Mouse (Mus musculus): ENCODE data around the gene Thumpd3. TPM values are rescaled to one million over a fixed set of nuclear protein-coding genes. Genes with fewer than 3 reads are reported as not detected.

Thumpd3 gene
- 33.6 and 34.0 TPM in 2 replicates for polyA plus RNA-seq (2015; fragmentation: Nextera tagmentation; extraction: Ambion mirVana)

DNA sequence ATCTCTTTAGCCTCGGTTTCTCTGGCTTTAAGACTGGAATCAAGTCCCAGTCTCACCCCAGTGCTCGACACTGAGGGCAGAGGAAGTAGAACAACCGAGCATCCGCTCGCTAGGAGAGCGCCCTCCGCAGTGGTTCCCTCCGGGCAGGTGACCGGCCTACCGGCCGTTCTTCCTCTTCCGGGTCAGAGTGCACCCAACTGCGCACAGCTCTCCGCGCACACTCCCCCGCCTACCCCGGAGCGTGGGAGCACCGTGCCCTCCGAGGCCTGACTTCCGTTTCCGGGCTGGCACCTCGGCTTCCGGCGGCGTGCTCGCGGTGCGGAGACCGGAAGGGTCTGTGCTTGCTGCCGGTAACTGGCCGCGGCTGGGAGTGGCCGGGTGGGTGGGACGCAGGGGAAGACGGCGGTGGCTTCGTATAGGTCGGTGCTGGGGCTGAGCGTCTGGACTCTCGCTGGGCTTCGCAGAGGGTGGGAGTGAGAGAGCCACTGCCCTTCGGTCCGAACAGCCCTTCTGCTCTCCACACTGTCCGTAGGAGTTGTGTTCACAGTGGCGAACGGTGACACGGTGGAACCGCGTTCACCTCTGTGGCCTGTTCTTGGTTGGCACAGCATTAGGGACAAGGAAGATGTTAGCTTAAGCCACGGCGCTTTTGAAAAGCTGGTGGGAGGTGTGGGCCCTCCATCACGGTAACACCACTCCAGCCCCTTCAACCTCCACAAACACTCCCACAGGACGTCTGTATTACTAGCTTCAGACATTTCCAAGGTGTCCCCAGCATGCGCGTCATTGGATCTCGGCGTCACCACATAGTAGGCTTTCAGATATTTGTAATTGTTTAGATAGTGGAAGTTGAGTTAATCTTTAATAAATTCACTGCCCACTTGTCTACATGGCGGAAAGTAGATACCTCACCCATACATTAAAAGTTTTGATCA is at the start of gene Thumpd3:
Gene Thumpd3 (plus strand): TSS at position 185 of the 935 bp plus-strand sequence.
- DNase-seq (ENCODE audit: low spot score) (peak; percentile 99), ATAC-seq (ENCODE audit: low FRiP score, low TSS enrichment) (peak; percentile 99)
- Histone ChIP-seq H3K27me3 (ENCODE audit: control insufficient read depth, insufficient read depth, low read length) (no peaks in the 10 kb centered on the region), H3K9me3 (ENCODE audit: control insufficient read depth, low read length) (no peaks in the 10 kb centered on the region), H3K27ac (replicated peaks) (peak within 1 kb of the TSS; percentile 94), H3K36me3 (ENCODE audit: control insufficient read depth, insufficient read depth, low read length) (0 out of 2 replicates have a peak, but pooled peaks cover 2% of the 10 kb centered on the region), H3K9ac (ENCODE audit: low read length) (peak within 1 kb of the TSS; percentile 82), H3K4me2 (replicated peaks; ENCODE audit: low read depth) (peak within 1 kb of the TSS; percentile 74), H3K4me1 (replicated peaks; ENCODE audit: control insufficient read depth, insufficient read depth) (0 out of 2 replicates have a peak, but pooled peaks cover 3% of the 10 kb centered on the region), H3K4me3 (ENCODE audit: low read depth, low read length) (peak within 1 kb of the TSS; percentile 69)
- TF ChIP-seq CTCF (IDR thresholded peaks at IDR 0.05; ENCODE audit: low read depth), result peak; percentile 38
- peak; percentile 57 for TF ChIP-seq EP300 (optimal IDR thresholded peaks at IDR 0.05)
- under 1% methylated on average over 59 of the region's 59 CpGs for WGBS

DNA sequence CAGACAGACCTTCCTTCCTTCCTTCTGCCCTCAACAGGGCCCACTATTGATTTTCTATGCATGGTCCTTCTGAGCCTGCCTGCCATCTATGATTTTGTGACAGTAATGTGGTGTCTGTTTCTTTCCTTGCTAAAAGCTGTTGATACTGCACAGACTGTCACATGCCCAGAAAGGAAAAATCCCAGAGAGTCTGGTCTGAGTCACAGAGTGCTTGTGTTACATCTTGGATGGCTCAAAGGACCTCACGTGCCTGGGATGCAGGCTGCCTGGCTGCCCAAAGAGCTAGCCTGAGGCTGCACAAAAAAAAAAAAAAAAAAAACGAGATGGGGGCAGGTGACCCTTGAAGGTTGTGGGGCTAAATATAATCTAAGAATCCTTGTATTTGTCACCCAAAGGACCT is 46.8 kb upstream of the Thumpd3 start:
- DNase-seq (ENCODE audit: low spot score), result no peak
- no peak overlapping the region for H3K27ac ChIP-seq (replicated peaks)
- no peaks in the 10 kb centered on the region for H3K9me3 ChIP-seq (ENCODE audit: control insufficient read depth, low read length)
- TF ChIP-seq EP300 (optimal IDR thresholded peaks at IDR 0.05), result no peak
- TF ChIP-seq CTCF (IDR thresholded peaks at IDR 0.05; ENCODE audit: low read depth), result no peak
- H3K27me3 ChIP-seq (ENCODE audit: control insufficient read depth, insufficient read depth, low read length), result no peaks in the 10 kb centered on the region; the same call in 1 of the 2 replicates
- WGBS, result 29% methylated on average over 2 of the region's 2 CpGs
- H3K4me2 ChIP-seq (replicated peaks; ENCODE audit: low read depth), result no peak overlapping the region
- H3K9ac ChIP-seq (ENCODE audit: low read length), result no peak overlapping the region
- 0 out of 2 replicates have a peak, but pooled peaks cover 3% of the 10 kb centered on the region for H3K4me1 ChIP-seq (replicated peaks; ENCODE audit: control insufficient read depth, insufficient read depth)
- H3K4me3 ChIP-seq (ENCODE audit: low read depth, low read length), result no peak overlapping the region
- no peaks in the 10 kb centered on the region for H3K36me3 ChIP-seq (ENCODE audit: control insufficient read depth, insufficient read depth, low read length)
- ATAC-seq (ENCODE audit: low FRiP score, low TSS enrichment), result no peak

DNA sequence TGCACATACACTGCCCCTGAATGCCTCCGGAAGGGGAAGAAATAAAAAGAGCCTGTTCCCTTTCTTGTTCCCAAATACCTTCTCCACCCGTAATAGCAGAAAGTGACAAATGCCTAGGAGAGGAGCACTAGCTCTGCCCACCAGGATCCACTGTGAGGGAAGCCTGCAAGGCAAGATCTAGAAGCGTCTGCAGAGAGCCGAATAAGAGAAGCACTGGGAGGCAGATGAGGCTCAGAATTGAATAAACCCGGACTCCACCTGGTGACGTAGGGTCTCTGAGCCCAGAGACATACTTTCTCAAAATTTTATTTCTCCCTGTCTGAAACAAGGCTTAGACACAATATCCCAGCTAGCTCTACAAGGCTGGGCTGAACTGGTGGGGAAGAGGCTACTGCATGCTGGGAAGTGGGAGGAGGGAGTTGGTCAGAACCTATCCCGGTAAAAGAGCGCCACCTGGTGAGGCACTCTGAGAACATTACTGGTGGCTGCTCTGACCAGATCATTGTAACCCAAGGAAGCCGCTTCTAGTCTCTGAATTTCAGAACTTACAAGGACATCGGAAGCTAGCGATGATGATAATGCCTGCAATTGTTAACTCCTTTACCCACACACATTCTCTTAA is 45.2 kb upstream of the Thumpd3 start:
- DNase-seq (ENCODE audit: low spot score) (peak; percentile 90), ATAC-seq (ENCODE audit: low FRiP score, low TSS enrichment) (peak; percentile 92)
- H3K27me3 ChIP-seq (ENCODE audit: control insufficient read depth, insufficient read depth, low read length), result no peaks in the 10 kb centered on the region; the same call in 1 of the 2 replicates
- 0 out of 2 replicates have a peak, but pooled peaks cover 3% of the 10 kb centered on the region for H3K4me1 ChIP-seq (replicated peaks; ENCODE audit: control insufficient read depth, insufficient read depth)
- peak overlapping the region; percentile 27; the same call in 1 of the 2 replicates for H3K9ac ChIP-seq (ENCODE audit: low read length)
- H3K9me3 ChIP-seq (ENCODE audit: control insufficient read depth, low read length), result no peaks in the 10 kb centered on the region
- 30% methylated on average over 11 of the region's 11 CpGs for WGBS
- H3K36me3 ChIP-seq (ENCODE audit: control insufficient read depth, insufficient read depth, low read length), result no peaks in the 10 kb centered on the region
- H3K4me2 ChIP-seq (replicated peaks; ENCODE audit: low read depth), result peak overlapping the region; percentile 23; the same call in 1 of the 2 replicates
- TF ChIP-seq EP300 (optimal IDR thresholded peaks at IDR 0.05), result no peak
- TF ChIP-seq CTCF (IDR thresholded peaks at IDR 0.05; ENCODE audit: low read depth), result peak; percentile 96
- H3K4me3 ChIP-seq (ENCODE audit: low read depth, low read length), result no peak overlapping the region
- no peak overlapping the region for H3K27ac ChIP-seq (replicated peaks)

DNA sequence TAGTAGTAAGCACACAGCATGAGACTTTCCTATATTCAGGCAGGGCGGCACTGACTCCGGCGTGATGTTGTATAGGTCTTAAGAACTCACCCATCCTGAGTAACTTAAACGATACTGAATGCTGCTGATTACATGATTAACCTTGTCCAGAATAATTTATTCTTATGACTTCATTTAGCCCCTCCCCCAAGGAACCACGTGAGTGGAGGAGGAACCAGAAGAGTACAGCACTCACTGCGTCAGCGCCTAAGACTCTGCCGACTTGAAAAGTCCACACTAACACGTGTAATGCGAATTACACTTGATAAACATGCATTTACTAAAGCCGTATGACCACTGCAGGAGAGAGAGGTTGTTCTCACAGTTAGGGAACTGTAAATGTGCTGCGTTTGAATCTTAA is 44.3 kb upstream of the Thumpd3 start:
- no peaks in the 10 kb centered on the region; the same call in 1 of the 2 replicates for H3K27me3 ChIP-seq (ENCODE audit: control insufficient read depth, insufficient read depth, low read length)
- H3K9ac ChIP-seq (ENCODE audit: low read length), result no peak overlapping the region
- H3K4me1 ChIP-seq (replicated peaks; ENCODE audit: control insufficient read depth, insufficient read depth), result 0 out of 2 replicates have a peak, but pooled peaks cover 3% of the 10 kb centered on the region
- H3K4me3 ChIP-seq (ENCODE audit: low read depth, low read length), result no peak overlapping the region
- no peak overlapping the region for H3K4me2 ChIP-seq (replicated peaks; ENCODE audit: low read depth)
- TF ChIP-seq CTCF (IDR thresholded peaks at IDR 0.05; ENCODE audit: low read depth), result no peak
- no peak for TF ChIP-seq EP300 (optimal IDR thresholded peaks at IDR 0.05)
- peak; percentile 10; the same call in 1 of the 2 replicates for ATAC-seq (ENCODE audit: low FRiP score, low TSS enrichment)
- WGBS, result 65% methylated on average over 12 of the region's 12 CpGs
- H3K36me3 ChIP-seq (ENCODE audit: control insufficient read depth, insufficient read depth, low read length), result no peaks in the 10 kb centered on the region
- H3K9me3 ChIP-seq (ENCODE audit: control insufficient read depth, low read length), result no peaks in the 10 kb centered on the region
- no peak overlapping the region for H3K27ac ChIP-seq (replicated peaks)
- no peak for DNase-seq (ENCODE audit: low spot score)

DNA sequence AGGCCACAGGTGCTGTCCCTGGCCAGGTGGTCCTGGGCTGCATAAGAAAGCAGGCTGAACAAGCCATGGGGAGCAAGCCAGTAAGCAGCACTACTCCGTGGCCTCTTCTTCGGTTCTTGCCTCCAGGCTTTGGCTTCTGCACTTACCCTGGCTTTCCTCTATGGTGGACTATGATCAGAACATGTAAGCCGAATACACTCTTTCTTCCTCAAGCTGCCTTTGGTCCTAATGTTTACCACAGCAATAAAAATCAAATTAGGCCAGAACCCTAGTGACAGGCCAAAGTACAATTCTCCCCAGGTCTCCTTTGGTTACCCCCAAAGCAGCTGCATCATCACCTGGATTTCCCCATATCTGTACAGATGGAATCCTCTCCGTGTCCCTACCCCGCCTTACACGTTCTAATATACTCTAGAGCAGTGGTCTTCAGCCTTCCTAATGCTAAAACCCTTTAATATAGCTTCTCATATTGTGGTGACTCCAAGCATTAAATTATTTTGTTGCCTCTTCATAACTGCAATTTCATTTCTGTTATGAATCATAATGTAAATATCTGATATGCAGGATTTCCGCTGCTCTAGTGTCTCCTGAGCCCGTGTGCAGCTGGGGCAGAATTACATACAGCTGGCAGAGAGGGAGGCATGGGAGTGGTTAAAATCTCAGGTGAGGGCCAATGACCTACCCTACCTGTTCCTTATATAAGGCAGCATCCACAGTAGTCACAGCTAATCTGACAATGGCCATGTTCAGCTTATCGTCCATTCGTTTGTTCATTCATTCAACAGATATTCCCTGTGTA is 42.5 kb upstream of the Thumpd3 start:
- no peak overlapping the region for H3K4me3 ChIP-seq (ENCODE audit: low read depth, low read length)
- H3K27me3 ChIP-seq (ENCODE audit: control insufficient read depth, insufficient read depth, low read length), result no peaks in the 10 kb centered on the region; the same call in 1 of the 2 replicates
- WGBS, result 83% methylated on average over 10 of the region's 10 CpGs
- ATAC-seq (ENCODE audit: low FRiP score, low TSS enrichment), result no peak
- no peak overlapping the region for H3K9ac ChIP-seq (ENCODE audit: low read length)
- H3K36me3 ChIP-seq (ENCODE audit: control insufficient read depth, insufficient read depth, low read length), result no peaks in the 10 kb centered on the region
- H3K4me1 ChIP-seq (replicated peaks; ENCODE audit: control insufficient read depth, insufficient read depth), result 0 out of 2 replicates have a peak, but pooled peaks cover 3% of the 10 kb centered on the region
- H3K27ac ChIP-seq (replicated peaks), result no peak overlapping the region
- no peak for DNase-seq (ENCODE audit: low spot score)
- TF ChIP-seq EP300 (optimal IDR thresholded peaks at IDR 0.05) (no peak), CTCF (IDR thresholded peaks at IDR 0.05; ENCODE audit: low read depth) (no peak)
- H3K4me2 ChIP-seq (replicated peaks; ENCODE audit: low read depth), result no peak overlapping the region
- no peaks in the 10 kb centered on the region for H3K9me3 ChIP-seq (ENCODE audit: control insufficient read depth, low read length)

Data from stomach, postnatal 0 days (tissue).